Mouse (Mus musculus): ENCODE results near the gene Hemk1. TPM values are rescaled to one million over a fixed set of nuclear protein-coding genes. Genes with fewer than 3 reads are reported as not detected.

Hemk1 gene
- polyA plus RNA-seq, 1 experiment: 25.5 TPM

- no peaks in the 10 kb centered on the region for H3K36me3 ChIP-seq (ENCODE audit: control insufficient read depth, insufficient read depth, low read length)
- no peak for DNase-seq
- H3K4me3 ChIP-seq (ENCODE audit: control insufficient read depth, insufficient read depth, low read length): no peak overlapping the region
- no peaks in the 10 kb centered on the region for H3K27me3 ChIP-seq (ENCODE audit: control insufficient read depth, insufficient read depth, low read length)
- peaks cover 10% of the 10 kb centered on the region for H3K4me1 ChIP-seq (replicated peaks; ENCODE audit: control insufficient read depth, insufficient read depth, low read length)
- 95% methylated on average over 2 of the region's 2 CpGs for WGBS
- H3K27ac ChIP-seq (ENCODE audit: control insufficient read depth, insufficient read depth, low read length): no peak overlapping the region
- TF ChIP-seq POLR2A (IDR thresholded peaks at IDR 0.05; ENCODE audit: control insufficient read depth, extremely low read depth, insufficient read depth, low read length, poor library complexity): no peak
- TF ChIP-seq CTCF (IDR thresholded peaks at IDR 0.05; ENCODE audit: borderline replicate concordance, control insufficient read depth, extremely low read depth, insufficient read depth, low read length, poor library complexity): no peak
These were observed 22.4 kb downstream of the Hemk1 start for GRCm38 (mm10) chr9:107315791-107316190.

DNA sequence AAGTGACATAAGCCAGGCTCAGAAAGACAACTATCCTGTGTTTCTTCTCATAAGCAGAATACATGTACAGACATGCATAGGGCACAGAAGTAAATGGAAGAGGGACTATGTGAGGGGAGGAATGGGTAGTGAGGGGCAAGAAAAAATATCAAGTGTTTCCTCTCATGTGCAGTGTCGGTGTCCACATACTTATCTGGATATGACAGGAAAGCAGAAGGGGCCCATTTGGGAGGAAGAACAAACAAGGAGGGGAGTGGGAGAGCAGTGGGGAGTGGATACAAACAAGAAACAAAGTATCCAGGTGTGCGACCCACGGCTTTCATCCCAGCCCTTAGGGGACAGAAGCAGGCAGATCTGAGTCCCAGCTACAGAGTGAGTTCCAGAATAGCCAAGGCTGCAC is 24.2 kb downstream of the Hemk1 start:
- Histone ChIP-seq H3K4me3 (ENCODE audit: control insufficient read depth, insufficient read depth, low read length) (no peak overlapping the region), H3K4me1 (replicated peaks; ENCODE audit: control insufficient read depth, insufficient read depth, low read length) (peaks cover 10% of the 10 kb centered on the region), H3K27me3 (ENCODE audit: control insufficient read depth, insufficient read depth, low read length) (no peaks in the 10 kb centered on the region), H3K27ac (ENCODE audit: control insufficient read depth, insufficient read depth, low read length) (no peak overlapping the region), H3K36me3 (ENCODE audit: control insufficient read depth, insufficient read depth, low read length) (no peaks in the 10 kb centered on the region)
- TF ChIP-seq POLR2A (IDR thresholded peaks at IDR 0.05; ENCODE audit: control insufficient read depth, extremely low read depth, insufficient read depth, low read length, poor library complexity) (no peak), CTCF (IDR thresholded peaks at IDR 0.05; ENCODE audit: borderline replicate concordance, control insufficient read depth, extremely low read depth, insufficient read depth, low read length, poor library complexity) (no peak)
- WGBS: 84% methylated on average over 3 of the region's 3 CpGs
- DNase-seq: no peak

- DNase-seq: peak; percentile 65
These were observed 25.2 kb downstream of the Hemk1 start for GRCm38 (mm10) chr9:107312811-107313584.

DNA sequence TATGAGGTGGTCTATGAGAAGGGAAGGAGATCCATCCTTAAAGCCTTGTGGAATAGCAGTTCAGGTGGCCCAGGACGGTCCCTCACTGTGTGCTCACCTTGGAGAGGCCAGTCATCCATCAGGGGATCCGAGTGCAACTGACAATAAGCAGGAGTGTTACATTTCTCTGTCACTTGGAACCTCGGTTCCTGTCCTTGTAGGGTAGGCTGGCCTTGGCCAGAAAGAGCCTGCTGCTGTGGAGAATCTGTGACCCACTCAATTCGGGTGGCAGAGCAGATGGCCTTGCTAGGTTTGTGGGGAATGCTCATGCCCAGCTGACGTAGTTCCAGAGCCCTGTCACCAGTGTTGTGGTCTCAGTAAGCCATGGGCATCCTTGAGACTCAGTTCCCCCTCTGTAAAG is 28.6 kb downstream of the Hemk1 start:
- TF ChIP-seq POLR2A (IDR thresholded peaks at IDR 0.05; ENCODE audit: control insufficient read depth, extremely low read depth, insufficient read depth, low read length, poor library complexity): no peak
- TF ChIP-seq CTCF (IDR thresholded peaks at IDR 0.05; ENCODE audit: borderline replicate concordance, control insufficient read depth, extremely low read depth, insufficient read depth, low read length, poor library complexity): no peak
- peaks cover 18% of the 10 kb centered on the region for H3K4me1 ChIP-seq (replicated peaks; ENCODE audit: control insufficient read depth, insufficient read depth, low read length)
- H3K27me3 ChIP-seq (ENCODE audit: control insufficient read depth, insufficient read depth, low read length): no peaks in the 10 kb centered on the region
- H3K36me3 ChIP-seq (ENCODE audit: control insufficient read depth, insufficient read depth, low read length): no peaks in the 10 kb centered on the region
- 81% methylated on average over 5 of the region's 5 CpGs for WGBS
- no peak overlapping the region for H3K4me3 ChIP-seq (ENCODE audit: control insufficient read depth, insufficient read depth, low read length)
- DNase-seq: no peak
- no peak overlapping the region for H3K27ac ChIP-seq (ENCODE audit: control insufficient read depth, insufficient read depth, low read length)

More at GRCm38 (mm10) chr9:107312811-107313584, 25.2 kb downstream of the Hemk1 start:
- no peaks in the 10 kb centered on the region for H3K27me3 ChIP-seq (ENCODE audit: control insufficient read depth, insufficient read depth, low read length)
- no peak overlapping the region for H3K4me3 ChIP-seq (ENCODE audit: control insufficient read depth, insufficient read depth, low read length)
- no peaks in the 10 kb centered on the region for H3K36me3 ChIP-seq (ENCODE audit: control insufficient read depth, insufficient read depth, low read length)
- H3K27ac ChIP-seq (ENCODE audit: control insufficient read depth, insufficient read depth, low read length): no peak overlapping the region; the same call in 1 of the 2 replicates
- WGBS: under 1% methylated on average over 10 of the region's 10 CpGs
- H3K4me1 ChIP-seq (replicated peaks; ENCODE audit: control insufficient read depth, insufficient read depth, low read length): peaks cover 10% of the 10 kb centered on the region
- TF ChIP-seq CTCF (IDR thresholded peaks at IDR 0.05; ENCODE audit: borderline replicate concordance, control insufficient read depth, extremely low read depth, insufficient read depth, low read length, poor library complexity) (no peak), POLR2A (IDR thresholded peaks at IDR 0.05; ENCODE audit: control insufficient read depth, extremely low read depth, insufficient read depth, low read length, poor library complexity) (no peak)

DNA sequence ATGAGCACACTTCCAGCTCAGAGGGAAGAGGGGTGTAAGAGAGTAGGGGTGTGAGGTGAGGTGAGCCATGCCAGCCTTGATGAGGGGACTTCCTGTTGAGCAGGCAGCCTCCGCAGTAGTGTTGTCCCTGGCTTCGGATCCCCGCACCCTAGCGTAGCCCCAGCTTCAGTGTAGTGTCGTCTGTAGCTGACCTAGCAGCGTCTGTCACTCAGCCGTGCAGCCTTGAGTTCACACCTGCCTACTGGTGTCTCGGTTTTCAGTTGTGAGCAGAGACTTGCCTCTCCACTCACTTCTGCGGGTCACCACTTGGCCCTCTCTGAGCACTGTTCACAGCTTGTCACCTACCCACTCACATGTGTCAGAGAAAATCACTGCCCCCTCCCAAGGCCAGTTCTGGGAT is 29.0 kb downstream of the Hemk1 start:
- no peak overlapping the region for H3K4me3 ChIP-seq (ENCODE audit: control insufficient read depth, insufficient read depth, low read length)
- H3K36me3 ChIP-seq (ENCODE audit: control insufficient read depth, insufficient read depth, low read length): no peaks in the 10 kb centered on the region
- H3K27ac ChIP-seq (ENCODE audit: control insufficient read depth, insufficient read depth, low read length): no peak overlapping the region
- WGBS: 63% methylated on average over 9 of the region's 9 CpGs
- TF ChIP-seq CTCF (IDR thresholded peaks at IDR 0.05; ENCODE audit: borderline replicate concordance, control insufficient read depth, extremely low read depth, insufficient read depth, low read length, poor library complexity) (no peak), POLR2A (IDR thresholded peaks at IDR 0.05; ENCODE audit: control insufficient read depth, extremely low read depth, insufficient read depth, low read length, poor library complexity) (no peak)
- H3K4me1 ChIP-seq (replicated peaks; ENCODE audit: control insufficient read depth, insufficient read depth, low read length): peaks cover 21% of the 10 kb centered on the region
- no peaks in the 10 kb centered on the region for H3K27me3 ChIP-seq (ENCODE audit: control insufficient read depth, insufficient read depth, low read length)
- DNase-seq: no peak

GRCm38 (mm10) chr9:107308346-107309000 is 29.7 kb downstream of the Hemk1 start:
- Histone ChIP-seq H3K27me3 (ENCODE audit: control insufficient read depth, insufficient read depth, low read length) (no peaks in the 10 kb centered on the region), H3K4me3 (ENCODE audit: control insufficient read depth, insufficient read depth, low read length) (no peak overlapping the region), H3K27ac (ENCODE audit: control insufficient read depth, insufficient read depth, low read length) (peak overlapping the region; percentile 52; the same call in 1 of the 2 replicates), H3K4me1 (replicated peaks; ENCODE audit: control insufficient read depth, insufficient read depth, low read length) (peaks cover 21% of the 10 kb centered on the region), H3K36me3 (ENCODE audit: control insufficient read depth, insufficient read depth, low read length) (no peaks in the 10 kb centered on the region)
- no peak for DNase-seq
- no peak for TF ChIP-seq POLR2A (IDR thresholded peaks at IDR 0.05; ENCODE audit: control insufficient read depth, extremely low read depth, insufficient read depth, low read length, poor library complexity)
- TF ChIP-seq CTCF (IDR thresholded peaks at IDR 0.05; ENCODE audit: borderline replicate concordance, control insufficient read depth, extremely low read depth, insufficient read depth, low read length, poor library complexity): no peak
- WGBS: 89% methylated on average over 9 of the region's 9 CpGs

Measured in thymus, adult 2 months (tissue).